8 mouse cellular contexts compared by ENCODE assay signal in genomic region chr12:111143005-111143508, GRCm38 (mm10). TPM values are rescaled to one million over a fixed set of nuclear protein-coding genes. Genes with fewer than 3 reads are reported as not detected.
DNase-seq lines count a peak whose midpoint lies in the region; ATAC-seq lines count a peak whose summit lies in the region.

No protein-coding gene starts in this region.

- no peak overlapping the region for H3K4me3 ChIP-seq in heart, embryonic 16.5 days (ENCODE audit: low read length)
- no peak overlapping the region for H3K4me3 ChIP-seq in forebrain, embryonic 12.5 days (replicated peaks)
- no peak overlapping the region for H3K4me3 ChIP-seq in limb, embryonic 13.5 days
- H3K4me3 ChIP-seq in neural tube, embryonic 12.5 days, result no peak overlapping the region

- intact Hi-C loops in left cerebral cortex, postnatal 14 days (cut with DNase I), result no loop called here
- intact Hi-C loops in left cerebral cortex, postnatal 10 days (cut with DNase I), result no loop called here

- 23% methylated on average over 12 of the region's 12 CpGs for WGBS in heart, embryonic 16.5 days
- WGBS in forebrain, embryonic 12.5 days, result 8% methylated on average over 12 of the region's 12 CpGs
- 23% methylated on average over 12 of the region's 12 CpGs for WGBS in limb, embryonic 13.5 days
- WGBS in neural tube, embryonic 12.5 days, result 10% methylated on average over 12 of the region's 12 CpGs

- peak overlapping the region; percentile 27 for H3K9ac ChIP-seq in heart, embryonic 16.5 days (ENCODE audit: low read length)
- peak overlapping the region; percentile 25; the same call in 1 of the 2 replicates for H3K9ac ChIP-seq in forebrain, embryonic 12.5 days
- H3K9ac ChIP-seq in limb, embryonic 13.5 days, result no peak overlapping the region
- peak overlapping the region; percentile 29; the same call in 1 of the 2 replicates for H3K9ac ChIP-seq in neural tube, embryonic 12.5 days

- DNase-seq in heart, adult 9 months (ENCODE audit: low spot score in 2 of 2), result no peak
- peak; percentile 70 for DNase-seq in WW6 (ENCODE audit: low read depth, low spot score)
- no peak for DNase-seq in left cerebral cortex, postnatal 14 days (ENCODE audit: low spot score in 2 of 2)
- DNase-seq in left cerebral cortex, postnatal 10 days (ENCODE audit: extremely low spot score in 1 of 2, low spot score in 2 of 2), result no peak

- peaks cover 19% of the 10 kb centered on the region for H3K4me1 ChIP-seq in heart, embryonic 16.5 days (ENCODE audit: control insufficient read depth, insufficient read depth, low read length)
- H3K4me1 ChIP-seq in forebrain, embryonic 12.5 days, result peaks cover 38% of the 10 kb centered on the region
- H3K4me1 ChIP-seq in limb, embryonic 13.5 days, result peaks cover 27% of the 10 kb centered on the region
- peaks cover 21% of the 10 kb centered on the region for H3K4me1 ChIP-seq in neural tube, embryonic 12.5 days

- no peaks in the 10 kb centered on the region for H3K27me3 ChIP-seq in heart, embryonic 16.5 days (ENCODE audit: control insufficient read depth, insufficient read depth, low read length)
- H3K27me3 ChIP-seq in forebrain, embryonic 12.5 days, result 0 out of 2 replicates have a peak, but pooled peaks cover 6% of the 10 kb centered on the region
- H3K27me3 ChIP-seq in limb, embryonic 13.5 days, result no peaks in the 10 kb centered on the region; the same call in 1 of the 2 replicates
- no peaks in the 10 kb centered on the region for H3K27me3 ChIP-seq in neural tube, embryonic 12.5 days (replicated peaks)

- H3K36me3 ChIP-seq in heart, embryonic 16.5 days (ENCODE audit: control insufficient read depth, insufficient read depth), result no peaks in the 10 kb centered on the region
- no peaks in the 10 kb centered on the region for H3K36me3 ChIP-seq in forebrain, embryonic 12.5 days (replicated peaks)
- no peaks in the 10 kb centered on the region for H3K36me3 ChIP-seq in limb, embryonic 13.5 days
- no peaks in the 10 kb centered on the region for H3K36me3 ChIP-seq in neural tube, embryonic 12.5 days

- peak overlapping the region; percentile 53 for H3K4me2 ChIP-seq in heart, embryonic 16.5 days (ENCODE audit: low read depth, low read length)
- H3K4me2 ChIP-seq in forebrain, embryonic 12.5 days, result peak overlapping the region; percentile 40
- H3K4me2 ChIP-seq in limb, embryonic 13.5 days (replicated peaks), result peak overlapping the region; percentile 21
- peak overlapping the region; percentile 47 for H3K4me2 ChIP-seq in neural tube, embryonic 12.5 days (replicated peaks)

- ATAC-seq in heart, embryonic 16.5 days (replicated peaks; ENCODE audit: extremely low read depth, insufficient read depth, low FRiP score), result 0 out of 2 replicates have a peak, but pooled peaks have one; percentile 23
- ATAC-seq in forebrain, embryonic 12.5 days (ENCODE audit: low FRiP score), result peak; percentile 87
- ATAC-seq in limb, embryonic 13.5 days (ENCODE audit: low FRiP score, low read depth), result no peak
- peak; percentile 72 for ATAC-seq in neural tube, embryonic 12.5 days (ENCODE audit: low FRiP score, low read depth)

- peaks cover 4% of the 10 kb centered on the region; the same call in 1 of the 2 replicates for H3K9me3 ChIP-seq in heart, embryonic 16.5 days (replicated peaks; ENCODE audit: control insufficient read depth, low read length)
- H3K9me3 ChIP-seq in forebrain, embryonic 12.5 days, result no peaks in the 10 kb centered on the region; the same call in 1 of the 2 replicates
- H3K9me3 ChIP-seq in limb, embryonic 13.5 days, result no peaks in the 10 kb centered on the region
- no peaks in the 10 kb centered on the region for H3K9me3 ChIP-seq in neural tube, embryonic 12.5 days

- peak overlapping the region; percentile 74 for H3K27ac ChIP-seq in heart, embryonic 16.5 days (ENCODE audit: low read length)
- peak overlapping the region; percentile 90 for H3K27ac ChIP-seq in forebrain, embryonic 12.5 days
- H3K27ac ChIP-seq in limb, embryonic 13.5 days, result peak overlapping the region; percentile 61; the same call in 1 of the 2 replicates
- H3K27ac ChIP-seq in neural tube, embryonic 12.5 days, result peak overlapping the region; percentile 64; the same call in 1 of the 2 replicates

RNA-seq across cellular contexts. Expression of gene Traf3, which starts 23.1 kb away (rescaled TPM):
- 6.0 and 6.5 TPM in 2 replicates for polyA plus RNA-seq in heart, embryonic 16.5 days (2015; fragmentation: Nextera tagmentation; extraction: Ambion mirVana)
- 25.4 and 25.5 TPM in 2 replicates for polyA plus RNA-seq in forebrain, embryonic 12.5 days (2016; fragmentation: Nextera tagmentation; extraction: Ambion mirVana)
- 10.5 and 11.2 TPM in 2 replicates for polyA plus RNA-seq in limb, embryonic 13.5 days (2015; fragmentation: Nextera tagmentation; extraction: Ambion mirVana)
- 20.3 and 22.8 TPM in 2 replicates for polyA plus RNA-seq in neural tube, embryonic 12.5 days (2016; fragmentation: Nextera tagmentation; extraction: Ambion mirVana)
- total RNA-seq in left cerebral cortex, postnatal 14 days (2021), result 10 to 100 TPM; 91.9 to 93.3 TPM
- total RNA-seq in left cerebral cortex, postnatal 10 days (2021), result 10 to 100 TPM; 70.2 to 71.9 TPM

RNA-seq across cellular contexts. Expression of gene 4930595D18Rik, which starts 41.2 kb away (rescaled TPM):
- not detected in 2 replicates for polyA plus RNA-seq in heart, embryonic 16.5 days (2015; fragmentation: Nextera tagmentation; extraction: Ambion mirVana)
- not detected in 2 replicates for polyA plus RNA-seq in forebrain, embryonic 12.5 days (2016; fragmentation: Nextera tagmentation; extraction: Ambion mirVana)
- polyA plus RNA-seq in limb, embryonic 13.5 days (2015; fragmentation: Nextera tagmentation; extraction: Ambion mirVana), result not detected in 2 replicates
- polyA plus RNA-seq in neural tube, embryonic 12.5 days (2016; fragmentation: Nextera tagmentation; extraction: Ambion mirVana), result not detected in 2 replicates
- total RNA-seq in left cerebral cortex, postnatal 14 days (2021), result not detected
- total RNA-seq in left cerebral cortex, postnatal 10 days (2021), result not detected
